In the genomic region with DNA sequence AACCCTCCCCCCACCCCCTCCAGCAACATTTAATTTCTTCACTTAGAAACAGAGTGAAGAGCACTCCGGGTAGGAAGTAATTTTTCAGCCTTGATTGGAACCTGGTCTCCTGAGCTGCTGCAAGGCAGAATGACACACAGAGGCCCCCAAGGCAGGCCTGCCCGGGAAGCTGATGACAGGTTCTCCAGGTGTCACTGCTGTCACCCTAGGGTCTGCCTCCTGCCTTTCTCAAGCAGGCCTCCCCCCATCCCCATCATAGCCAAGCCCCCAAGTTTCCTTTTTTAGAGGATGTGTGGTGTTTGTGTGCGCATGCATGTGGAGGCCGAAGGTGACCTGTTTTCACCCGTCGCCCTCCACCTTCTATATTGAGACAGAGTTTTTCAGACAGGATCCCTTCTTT, we compare ENCODE assay signal across 25 mouse cellular contexts. TPM values are rescaled to one million over a fixed set of nuclear protein-coding genes. Genes with fewer than 3 reads are reported as not detected.
DNase-seq lines count a peak whose midpoint lies in the region; ATAC-seq lines count a peak whose summit lies in the region.
"Had no signal": no experiment of that assay in that cellular context is flagged by ENCODE, and none has a peak within 500 bp of the region (broad histone marks: within the 10 kb centered on the region; RNA-seq: fewer than 3 reads in every experiment).

No protein-coding gene starts in this region.

- H3K36me3 ChIP-seq in heart, embryonic 10.5 days: no peaks in the 10 kb centered on the region
- H3K36me3 ChIP-seq in hindbrain, embryonic 13.5 days: no peaks in the 10 kb centered on the region
- no peaks in the 10 kb centered on the region for H3K36me3 ChIP-seq in hindbrain, embryonic 14.5 days (replicated peaks; ENCODE audit: control insufficient read depth, insufficient read depth)
- no peaks in the 10 kb centered on the region for H3K36me3 ChIP-seq in limb, embryonic 10.5 days
- H3K36me3 ChIP-seq: embryonic facial prominence, embryonic 13.5 days; embryonic facial prominence, embryonic 15.5 days; forebrain, embryonic 10.5 days; forebrain, embryonic 12.5 days had no signal

- ATAC-seq in hindbrain, embryonic 13.5 days (ENCODE audit: low FRiP score): no peak
- ATAC-seq in hindbrain, embryonic 14.5 days (ENCODE audit: low FRiP score): no peak
- ATAC-seq: forebrain, embryonic 14.5 days had no signal

- H3K27me3 ChIP-seq in heart, embryonic 10.5 days (ENCODE audit: insufficient read depth, poor library complexity, severe bottlenecking): peaks cover 20% of the 10 kb centered on the region; the same call in 1 of the 2 replicates
- peaks cover 12% of the 10 kb centered on the region; the same call in 1 of the 2 replicates for H3K27me3 ChIP-seq in hindbrain, embryonic 13.5 days
- no peaks in the 10 kb centered on the region for H3K27me3 ChIP-seq in hindbrain, embryonic 14.5 days (ENCODE audit: control insufficient read depth, insufficient read depth, low read length)
- no peaks in the 10 kb centered on the region for H3K27me3 ChIP-seq in limb, embryonic 10.5 days (ENCODE audit: low read depth, poor library complexity, severe bottlenecking)
- H3K27me3 ChIP-seq: embryonic facial prominence, embryonic 13.5 days; embryonic facial prominence, embryonic 15.5 days had no signal

- no peak for DNase-seq in heart, embryonic 10.5 days (ENCODE audit: low spot score)
- DNase-seq in heart, postnatal 4 days: no peak
- no peak for DNase-seq in hindbrain, embryonic 14.5 days (ENCODE audit: low spot score)
- DNase-seq in limb, embryonic 10.5 days (ENCODE audit: low spot score): no peak
- no peak for DNase-seq in layer of hippocampus, adult 8-10 months (ENCODE audit: low spot score in 2 of 2)
- DNase-seq: adrenal gland, adult 2 months; adrenal gland, postnatal 10 days; adrenal gland, postnatal 25 days; cerebellum, adult 11 months; cerebellum, adult 8-10 months; cerebellum, adult 9-11 months; embryo, embryonic 11 days had no signal

- H3K4me2 ChIP-seq in hindbrain, embryonic 13.5 days: no peak overlapping the region
- H3K4me2 ChIP-seq in hindbrain, embryonic 14.5 days (replicated peaks): no peak overlapping the region
- H3K4me2 ChIP-seq: embryonic facial prominence, embryonic 13.5 days; embryonic facial prominence, embryonic 15.5 days; forebrain, embryonic 12.5 days had no signal

- peak overlapping the region; percentile 13; the same call in 1 of the 2 replicates for H3K9ac ChIP-seq in hindbrain, embryonic 13.5 days
- no peak overlapping the region for H3K9ac ChIP-seq in hindbrain, embryonic 14.5 days
- H3K9ac ChIP-seq: embryonic facial prominence, embryonic 13.5 days; embryonic facial prominence, embryonic 15.5 days; forebrain, embryonic 12.5 days had no signal

- peak overlapping the region; percentile 59; the same call in 1 of the 2 replicates for H3K27ac ChIP-seq in heart, embryonic 10.5 days
- peak overlapping the region; percentile 23; the same call in 1 of the 2 replicates for H3K27ac ChIP-seq in hindbrain, embryonic 13.5 days
- no peak overlapping the region for H3K27ac ChIP-seq in hindbrain, embryonic 14.5 days
- 0 out of 2 replicates have a peak overlapping the region, but pooled peaks have one; percentile 48 for H3K27ac ChIP-seq in limb, embryonic 10.5 days
- H3K27ac ChIP-seq: embryonic facial prominence, embryonic 13.5 days; embryonic facial prominence, embryonic 15.5 days; forebrain, embryonic 10.5 days; forebrain, embryonic 12.5 days had no signal

- H3K4me1 ChIP-seq in heart, embryonic 10.5 days: peaks cover 27% of the 10 kb centered on the region
- H3K4me1 ChIP-seq in hindbrain, embryonic 13.5 days (replicated peaks): peaks cover 26% of the 10 kb centered on the region
- no peaks in the 10 kb centered on the region for H3K4me1 ChIP-seq in hindbrain, embryonic 14.5 days (replicated peaks; ENCODE audit: control insufficient read depth, insufficient read depth, low read length)
- H3K4me1 ChIP-seq in limb, embryonic 10.5 days: peaks cover 35% of the 10 kb centered on the region

- WGBS in heart, embryonic 10.5 days: 39% methylated on average over 6 of the region's 6 CpGs
- WGBS in hindbrain, embryonic 13.5 days: 85% methylated on average over 6 of the region's 6 CpGs
- 81% methylated on average over 6 of the region's 6 CpGs for WGBS in hindbrain, embryonic 14.5 days
- WGBS in limb, embryonic 10.5 days: 73% methylated on average over 6 of the region's 6 CpGs

- H3K4me3 ChIP-seq in heart, embryonic 10.5 days: no peak overlapping the region
- H3K4me3 ChIP-seq in hindbrain, embryonic 13.5 days: no peak overlapping the region
- H3K4me3 ChIP-seq in hindbrain, embryonic 14.5 days (replicated peaks; ENCODE audit: low read length): no peak overlapping the region
- H3K4me3 ChIP-seq in limb, embryonic 10.5 days: no peak overlapping the region
- H3K4me3 ChIP-seq: embryonic facial prominence, embryonic 13.5 days; embryonic facial prominence, embryonic 15.5 days; erythroblast, embryonic 14.5 days; forebrain, embryonic 10.5 days; forebrain, embryonic 12.5 days had no signal

- H3K9me3 ChIP-seq in heart, embryonic 10.5 days: no peaks in the 10 kb centered on the region
- H3K9me3 ChIP-seq in hindbrain, embryonic 13.5 days: no peaks in the 10 kb centered on the region
- no peaks in the 10 kb centered on the region for H3K9me3 ChIP-seq in hindbrain, embryonic 14.5 days (ENCODE audit: control insufficient read depth, low read length)
- no peaks in the 10 kb centered on the region for H3K9me3 ChIP-seq in limb, embryonic 10.5 days (replicated peaks)
- H3K9me3 ChIP-seq: embryonic facial prominence, embryonic 13.5 days; embryonic facial prominence, embryonic 15.5 days; forebrain, embryonic 10.5 days; forebrain, embryonic 12.5 days had no signal

RNA-seq across cellular contexts. Expression of a gene that starts 22.5 kb away (rescaled TPM):
- polyA plus RNA-seq in heart, embryonic 10.5 days (2016; fragmentation: Nextera tagmentation; extraction: Ambion mirVana): 5.4 and 5.5 TPM in 2 replicates
- 1 to 10 TPM; 6.3 to 6.6 TPM for total RNA-seq in heart, postnatal 4 days (2021)
- 2.6 and 2.8 TPM in 2 replicates for polyA plus RNA-seq in hindbrain, embryonic 13.5 days (2015; fragmentation: Nextera tagmentation; extraction: Ambion mirVana)
- polyA plus RNA-seq in hindbrain, embryonic 14.5 days (2014; fragmentation: Nextera tagmentation; extraction: Ambion mirVana): 5.0 TPM in 2 replicates
- 1.9 and 3.9 TPM in 2 replicates for polyA plus RNA-seq in limb, embryonic 10.5 days (2016; fragmentation: Nextera tagmentation; extraction: Ambion mirVana)
- 1 to 10 TPM; 2.1 to 2.9 (median 2.6) TPM for total RNA-seq in layer of hippocampus, adult 8-10 months (2022)
- total RNA-seq: MEL had no signal
- polyA plus RNA-seq: C2C12 had no signal

RNA-seq across cellular contexts. Expression of a gene that starts 25.9 kb away (rescaled TPM):
- not detected in 2 replicates for polyA plus RNA-seq in heart, embryonic 10.5 days (2016; fragmentation: Nextera tagmentation; extraction: Ambion mirVana)
- not detected for total RNA-seq in heart, postnatal 4 days (2021)
- polyA plus RNA-seq in hindbrain, embryonic 13.5 days (2015; fragmentation: Nextera tagmentation; extraction: Ambion mirVana): not detected in 2 replicates
- not detected in 2 replicates for polyA plus RNA-seq in hindbrain, embryonic 14.5 days (2014; fragmentation: Nextera tagmentation; extraction: Ambion mirVana)
- not detected in 2 replicates for polyA plus RNA-seq in limb, embryonic 10.5 days (2016; fragmentation: Nextera tagmentation; extraction: Ambion mirVana)
- total RNA-seq in layer of hippocampus, adult 8-10 months (2022): not detected
- total RNA-seq: adrenal gland, adult 2 months; adrenal gland, postnatal 10 days; adrenal gland, postnatal 25 days; adrenal gland, postnatal 4 days; common myeloid progenitor, adult 5-6 weeks; MEL had no signal
- polyA plus RNA-seq: adrenal gland, adult 2 months; brain, embryonic 14.5 days; C2C12; embryonic facial prominence, embryonic 11.5 days; embryonic facial prominence, embryonic 13.5 days; embryonic facial prominence, embryonic 15.5 days; erythroblast, embryonic 14.5 days; forebrain, embryonic 10.5 days; forebrain, embryonic 12.5 days; forebrain, embryonic 14.5 days had no signal

RNA-seq across cellular contexts. Expression of a gene that starts 54.7 kb away (rescaled TPM):
- 0.73 and 0.91 TPM in 2 replicates for polyA plus RNA-seq in heart, embryonic 10.5 days (2016; fragmentation: Nextera tagmentation; extraction: Ambion mirVana)
- 1 to 10 TPM; 6.4 to 6.6 TPM for total RNA-seq in heart, postnatal 4 days (2021)
- 2.0 and 3.1 TPM in 2 replicates for polyA plus RNA-seq in hindbrain, embryonic 13.5 days (2015; fragmentation: Nextera tagmentation; extraction: Ambion mirVana)
- 1.6 and 1.7 TPM in 2 replicates for polyA plus RNA-seq in hindbrain, embryonic 14.5 days (2014; fragmentation: Nextera tagmentation; extraction: Ambion mirVana)
- 1.2 and 3.3 TPM in 2 replicates for polyA plus RNA-seq in limb, embryonic 10.5 days (2016; fragmentation: Nextera tagmentation; extraction: Ambion mirVana)
- 1 to 10 TPM; 3.3 to 5.3 (median 4.5) TPM for total RNA-seq in layer of hippocampus, adult 8-10 months (2022)
- total RNA-seq: common myeloid progenitor, adult 5-6 weeks; MEL had no signal
